In the genomic region with DNA sequence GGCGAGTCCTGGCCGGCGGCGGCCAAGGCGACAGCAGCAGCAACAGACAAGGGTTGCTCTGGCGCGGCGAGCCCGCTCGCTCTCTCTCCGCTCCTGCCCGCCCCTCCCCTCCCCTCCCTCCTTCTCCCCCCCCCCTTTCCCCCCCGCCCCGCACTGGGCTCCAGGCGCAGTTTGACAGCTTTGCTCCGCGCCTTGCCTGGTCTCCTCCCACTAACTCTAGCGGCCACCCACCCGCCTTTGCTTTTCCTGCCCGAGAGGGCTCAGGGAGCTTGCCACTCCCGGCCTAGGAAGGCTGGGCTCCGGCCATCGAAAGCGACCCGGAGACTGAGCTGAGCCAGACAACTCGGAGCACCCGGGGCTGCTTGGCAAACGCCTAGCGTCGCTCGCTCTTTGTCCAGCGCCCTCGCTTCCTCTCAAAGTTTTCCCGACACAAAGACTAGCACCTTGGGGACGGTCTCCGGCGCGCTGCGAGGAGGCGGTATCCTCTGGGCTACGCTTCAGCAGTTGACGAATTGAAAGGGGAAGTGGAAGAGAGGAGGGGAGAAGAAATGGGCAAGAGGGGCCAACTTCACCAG, we compare ENCODE assay signal across 8 mouse cellular contexts. TPM values are rescaled to one million over a fixed set of nuclear protein-coding genes. Genes with fewer than 3 reads are reported as not detected.
DNase-seq lines count a peak whose midpoint lies in the region; ATAC-seq and TF ChIP-seq lines count a peak whose summit lies in the region.

St8sia2 (minus strand) TSS at position 90 of the 575 bp plus-strand sequence.

- no peaks in the 10 kb centered on the region for H3K9me3 ChIP-seq in intestine, embryonic 16.5 days (ENCODE audit: control insufficient read depth, low read length)
- H3K9me3 ChIP-seq in lung, embryonic 14.5 days (ENCODE audit: low read depth, low read length) = no peaks in the 10 kb centered on the region

- H3K4me1 ChIP-seq in intestine, embryonic 16.5 days (ENCODE audit: control insufficient read depth, insufficient read depth, low read length) = no peaks in the 10 kb centered on the region
- H3K4me1 ChIP-seq in lung, embryonic 14.5 days (ENCODE audit: insufficient read depth) = no peaks in the 10 kb centered on the region

- peak within 1 kb of the TSS; percentile 72 for H3K9ac ChIP-seq in intestine, embryonic 16.5 days (ENCODE audit: low read depth, low read length)
- H3K9ac ChIP-seq in lung, embryonic 14.5 days = peak within 1 kb of the TSS; percentile 81

- peak; percentile 66 for ATAC-seq in frontal cortex, adult (ENCODE audit: low TSS enrichment)
- ATAC-seq in intestine, embryonic 16.5 days = peak; percentile 86
- ATAC-seq in lung, embryonic 14.5 days (ENCODE audit: insufficient read depth) = peak; percentile 94
- no peak for ATAC-seq in erythroid progenitor cell, adult 5-6 weeks (replicated peaks; ENCODE audit: low FRiP score, poor library complexity, severe bottlenecking)

- peak within 1 kb of the TSS; percentile 97 for H3K4me2 ChIP-seq in intestine, embryonic 16.5 days (ENCODE audit: low read depth, low read length)
- peak within 1 kb of the TSS; percentile 93 for H3K4me2 ChIP-seq in lung, embryonic 14.5 days

- peak within 1 kb of the TSS; percentile 20; the same call in 1 of the 2 replicates for H3K27ac ChIP-seq in intestine, embryonic 16.5 days (ENCODE audit: low read length)
- H3K27ac ChIP-seq in lung, embryonic 14.5 days (ENCODE audit: low read depth) = peak within 1 kb of the TSS; percentile 82

- H3K36me3 ChIP-seq in intestine, embryonic 16.5 days (ENCODE audit: control insufficient read depth, insufficient read depth, low read length) = no peaks in the 10 kb centered on the region
- H3K36me3 ChIP-seq in lung, embryonic 14.5 days (ENCODE audit: insufficient read depth) = no peaks in the 10 kb centered on the region

- DNase-seq in frontal cortex, adult 2 months (ENCODE audit: extremely low spot score in 1 of 2, low spot score in 1 of 2) = no peak
- DNase-seq in brain, adult 2 months (ENCODE audit: low read depth, low spot score) = peak; percentile 32
- DNase-seq in gastrocnemius, postnatal 4 days (ENCODE audit: low spot score in 2 of 2) = peak; percentile 32 to 62
- peak; percentile 89 for DNase-seq in lung, embryonic 14.5 days
- DNase-seq in ovary, postnatal 10 days (ENCODE audit: low spot score) = peak; percentile 15

- no peak for TF ChIP-seq CTCF in lung, embryonic 14.5 days (IDR thresholded peaks at IDR 0.05; ENCODE audit: low read depth)

- 0% methylated on average over 36 of the region's 42 CpGs for whole genome bisulfite sequencing in intestine, embryonic 16.5 days
- WGBS in lung, embryonic 14.5 days = under 1% methylated on average over 38 of the region's 42 CpGs

- peak within 1 kb of the TSS; percentile 70 for H3K4me3 ChIP-seq in intestine, embryonic 16.5 days (ENCODE audit: low read length)
- H3K4me3 ChIP-seq in lung, embryonic 14.5 days (ENCODE audit: low read depth, low read length) = peak within 1 kb of the TSS; percentile 78

- H3K27me3 ChIP-seq in intestine, embryonic 16.5 days (replicated peaks; ENCODE audit: control insufficient read depth, insufficient read depth, low read length) = peaks cover 21% of the 10 kb centered on the region; the same call in 1 of the 2 replicates
- no peaks in the 10 kb centered on the region; the same call in 1 of the 2 replicates for H3K27me3 ChIP-seq in lung, embryonic 14.5 days (ENCODE audit: insufficient read depth, low read length)

RNA-seq across cellular contexts. Expression of gene St8sia2, which starts in this region (rescaled TPM):
- polyA plus RNA-seq in frontal cortex, adult 2 months (2012; rRNA removed) = 2.3 and 2.8 TPM in 2 replicates
- 1 to 10 TPM; 6.5 to 7.7 TPM for total RNA-seq in gastrocnemius, postnatal 4 days (2021)
- 2.9 and 3.2 TPM in 2 replicates for polyA plus RNA-seq in intestine, embryonic 16.5 days (2015; fragmentation: Nextera tagmentation; extraction: Ambion mirVana)
- polyA plus RNA-seq in lung, embryonic 14.5 days (2014; fragmentation: Nextera tagmentation; extraction: Ambion mirVana) = 17.2 and 19.0 TPM in 2 replicates
- total RNA-seq in erythroid progenitor cell, adult 5-6 weeks (2015; ENCODE audit: low replicate concordance) = not detected in 2 replicates
- total RNA-seq in erythroid progenitor cell, adult 5-6 weeks (2017; ENCODE audit: low replicate concordance) = not detected in 2 replicates

Comparison
In these comparisons a context has a peak if more than half of its experiments do, and no peak if none do; other contexts are left out.
1. RNA of gene St8sia2 (total RNA-seq): 6.5 to 7.7 TPM in gastrocnemius, postnatal 4 days; not detected in erythroid progenitor cell, adult 5-6 weeks; every median in the first group is over 4 times any median in the second.
2. DNase-seq: peak in brain, adult 2 months (single experiment), gastrocnemius, postnatal 4 days (2 of 2), lung, embryonic 14.5 days (single experiment) and ovary, postnatal 10 days (single experiment); none in frontal cortex, adult 2 months (0 of 2).